Mouse (Mus musculus): ENCODE data around the gene Yy1. TPM values are rescaled to one million over a fixed set of nuclear protein-coding genes. Genes with fewer than 3 reads are reported as not detected.

Yy1 gene
- total and polyA plus RNA-seq, 3 experiments = 34.9 to 62.4 (median 52.1) TPM

DNA sequence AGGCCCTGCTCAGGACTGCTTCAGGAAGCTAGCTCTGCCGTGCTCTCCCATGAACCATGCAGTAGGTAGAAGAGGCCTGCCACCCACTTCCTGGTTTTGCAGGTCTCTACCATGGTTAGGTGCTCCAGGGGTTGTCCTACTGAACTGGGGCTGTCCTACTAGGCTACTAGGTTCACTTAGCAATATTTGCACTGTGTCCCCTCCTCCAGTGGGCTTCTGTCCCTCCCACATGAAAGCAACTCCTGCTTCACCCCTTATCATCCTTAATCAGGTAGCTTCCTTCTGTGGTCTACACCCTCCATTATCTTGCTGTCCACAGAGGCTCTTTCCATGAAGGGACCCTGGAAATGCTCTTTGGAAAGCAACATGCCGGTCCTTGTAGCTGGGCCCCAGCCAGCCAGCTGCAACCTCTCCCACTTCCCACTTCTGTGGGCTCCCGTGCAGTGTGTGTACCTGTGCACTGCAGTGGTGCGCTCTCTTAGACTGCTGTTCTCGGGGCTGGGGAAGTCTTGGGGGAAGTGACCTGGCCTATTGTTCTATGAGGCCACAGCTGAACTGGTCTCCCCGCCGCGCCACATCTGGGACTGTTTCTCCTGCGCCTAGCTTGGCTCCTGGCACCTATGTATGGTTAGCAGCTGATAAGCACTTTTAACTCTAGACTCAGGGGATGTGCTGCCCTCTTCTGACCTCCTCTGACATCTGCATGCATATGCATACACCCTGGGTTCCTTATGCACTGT lies 29.5 kb upstream of the Yy1 start (continued):
- TF ChIP-seq SMC3 (IDR thresholded peaks at IDR 0.05; ENCODE audit: low read depth, low read length) (no peak), GATA1 (IDR thresholded peaks at IDR 0.05; ENCODE audit: low read depth, low read length) (peak; percentile 79), TAL1 (IDR thresholded peaks at IDR 0.05; ENCODE audit: low read length) (peak; percentile 76), USF2 (IDR thresholded peaks at IDR 0.05; ENCODE audit: borderline replicate concordance in 1 of 2, insufficient read depth in 1 of 2, low read depth in 1 of 2, low read length in 2 of 2) (no peak)

DNA sequence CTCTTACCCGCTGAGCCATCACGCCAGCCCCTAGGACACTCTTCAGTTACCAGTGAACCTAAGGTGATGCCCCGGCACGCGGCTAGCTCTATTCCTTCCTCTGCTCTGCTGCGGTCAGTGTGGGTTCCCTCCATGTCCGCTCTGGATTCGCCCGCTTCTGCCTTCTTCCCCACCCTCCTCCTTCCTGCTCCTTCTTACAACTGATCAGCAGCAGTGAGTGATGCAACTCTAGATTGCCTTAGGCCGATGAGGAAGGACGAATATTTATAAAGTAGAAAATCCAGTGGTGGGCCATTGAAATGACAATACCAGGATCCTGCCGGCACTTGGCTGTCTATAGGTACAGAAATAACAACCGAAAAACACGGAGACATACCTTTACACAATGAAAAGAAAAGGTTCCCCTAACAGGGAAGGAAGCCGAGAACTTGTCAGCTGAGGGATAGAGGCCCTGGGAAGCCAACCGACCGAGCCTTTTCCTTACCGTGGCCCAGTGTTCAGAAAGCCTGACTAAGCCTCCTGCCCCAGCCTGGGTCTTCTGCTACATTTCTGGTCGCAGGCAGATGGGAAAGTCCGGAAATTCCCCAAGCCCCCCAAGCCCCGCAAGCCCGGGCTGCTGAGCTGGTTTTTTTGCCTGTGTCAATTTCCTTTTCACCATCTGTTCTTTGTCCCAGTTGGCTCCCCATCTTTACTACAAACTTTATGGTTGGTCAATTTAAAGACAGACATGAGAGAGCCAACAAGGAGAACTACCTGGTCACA lies 27.7 kb upstream of the Yy1 start:
- no peaks in the 10 kb centered on the region for H3K9me3 ChIP-seq (replicated peaks; ENCODE audit: insufficient read depth, low read length)
- peaks cover 3% of the 10 kb centered on the region; the same call in 1 of the 2 replicates for H3K79me2 ChIP-seq (ENCODE audit: control insufficient read depth, insufficient read depth, low read length, poor library complexity)
- H3K4me3 ChIP-seq (ENCODE audit: control insufficient read depth in 1 of 2, insufficient read depth in 1 of 2, low read depth in 2 of 2, low read length in 2 of 2) = peak overlapping the region; percentile 86 to 93
- TF ChIP-seq SIN3A (IDR thresholded peaks at IDR 0.05; ENCODE audit: low read length) (no peak; the same call in 1 of the 2 replicates), EP300 (IDR thresholded peaks at IDR 0.05; ENCODE audit: low read depth in 1 of 2, low read length in 2 of 2) (no peak), NELFE (IDR thresholded peaks at IDR 0.05; ENCODE audit: low read depth, low read length) (peak; percentile 16; the same call in 1 of the 2 replicates), TBP (IDR thresholded peaks at IDR 0.05; ENCODE audit: low read depth, low read length) (peak; percentile 87), MXI1 (IDR thresholded peaks at IDR 0.05; ENCODE audit: low read depth, low read length) (peak; percentile 49; the same call in 1 of the 2 replicates), ETS1 (IDR thresholded peaks at IDR 0.05; ENCODE audit: low read depth, low read length) (peak; percentile 18; the same call in 1 of the 2 replicates), UBTF (IDR thresholded peaks at IDR 0.05; ENCODE audit: borderline replicate concordance, insufficient read depth, low read depth, low read length) (0 out of 2 replicates have a peak, but pooled peaks have one; percentile 44), POLR2A (IDR thresholded peaks at IDR 0.05; ENCODE audit: control insufficient read depth in 1 of 2, insufficient read depth in 1 of 2, low read depth in 1 of 2, low read length in 2 of 2, poor library complexity in 1 of 2) (0 out of 4 replicates have a peak, but pooled peaks of 1 of the 2 experiments have one; percentile 9)
- H3K27me3 ChIP-seq (ENCODE audit: control insufficient read depth in 1 of 2, insufficient read depth in 2 of 2, low read length in 2 of 2) = no peaks in the 10 kb centered on the region
- DNase-seq (ENCODE audit: low read depth, low spot score) = peak; percentile 79
- peak overlapping the region; percentile 86 for H3K9ac ChIP-seq (ENCODE audit: control insufficient read depth, low read depth, low read length, poor library complexity, severe bottlenecking)
- H3K36me3 ChIP-seq (ENCODE audit: control insufficient read depth in 1 of 2, insufficient read depth in 2 of 2, low read length in 2 of 2) = peaks cover 0 to 28% of the 10 kb centered on the region in 2 experiments; a peak in 2 of 4 replicates
- H3K4me1 ChIP-seq (ENCODE audit: control insufficient read depth in 1 of 2, insufficient read depth in 2 of 2, low read length in 2 of 2) = peaks cover 9 to 42% of the 10 kb centered on the region in 2 experiments
- peak overlapping the region; percentile 93 for H3K27ac ChIP-seq (ENCODE audit: control insufficient read depth, low read depth, low read length)

DNA sequence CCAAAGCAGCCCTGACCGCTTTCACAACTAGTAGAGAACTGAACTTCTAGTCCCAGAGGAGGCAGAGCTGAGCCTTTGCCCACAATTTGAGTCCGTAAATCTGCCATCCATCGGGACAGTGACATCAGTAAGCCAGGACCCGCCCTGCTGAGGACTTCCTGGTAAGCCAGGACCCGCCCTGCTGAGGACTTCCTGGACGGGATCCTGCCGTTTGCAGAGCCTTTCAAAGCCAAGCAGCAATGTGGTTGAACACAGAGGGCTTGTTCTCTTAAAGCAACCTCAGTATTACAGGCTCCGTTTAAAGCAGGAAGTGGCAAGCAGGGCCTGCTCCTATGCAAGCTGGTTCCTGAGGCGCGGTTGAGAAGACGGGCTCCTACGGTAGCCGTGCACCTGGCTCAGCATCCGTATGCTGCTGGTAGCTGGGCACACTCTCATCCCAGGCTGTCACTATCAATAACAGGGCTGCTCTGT lies 27.0 kb upstream of the Yy1 start:
- Histone ChIP-seq H3K36me3 (ENCODE audit: control insufficient read depth in 1 of 2, insufficient read depth in 2 of 2, low read length in 2 of 2) (peaks cover 0 to 26% of the 10 kb centered on the region in 2 experiments; a peak in 2 of 4 replicates), H3K27me3 (ENCODE audit: control insufficient read depth in 1 of 2, insufficient read depth in 2 of 2, low read length in 2 of 2) (no peaks in the 10 kb centered on the region), H3K9me3 (replicated peaks; ENCODE audit: insufficient read depth, low read length) (no peaks in the 10 kb centered on the region), H3K27ac (ENCODE audit: control insufficient read depth, low read depth, low read length) (peak overlapping the region; percentile 93), H3K4me1 (ENCODE audit: control insufficient read depth in 1 of 2, insufficient read depth in 2 of 2, low read length in 2 of 2) (peaks cover 9 to 39% of the 10 kb centered on the region in 2 experiments), H3K4me3 (ENCODE audit: control insufficient read depth in 1 of 2, insufficient read depth in 1 of 2, low read depth in 2 of 2, low read length in 2 of 2) (peak overlapping the region; percentile 86 to 93), H3K9ac (ENCODE audit: control insufficient read depth, low read depth, low read length, poor library complexity, severe bottlenecking) (peak overlapping the region; percentile 86), H3K79me2 (ENCODE audit: control insufficient read depth, insufficient read depth, low read length, poor library complexity) (peaks cover 3% of the 10 kb centered on the region; the same call in 1 of the 2 replicates)
- DNase-seq (ENCODE audit: low read depth, low spot score) = peak; percentile 90
- no peak for TF ChIP-seq POLR2AphosphoS5 (IDR thresholded peaks at IDR 0.05; ENCODE audit: borderline replicate concordance, low read depth, low read length)
- TF ChIP-seq SIN3A (IDR thresholded peaks at IDR 0.05; ENCODE audit: low read length) = peak; percentile 77
- TF ChIP-seq UBTF (IDR thresholded peaks at IDR 0.05; ENCODE audit: borderline replicate concordance, insufficient read depth, low read depth, low read length) = no peak
- no peak; the same call in 1 of the 2 replicates for TF ChIP-seq MXI1 (IDR thresholded peaks at IDR 0.05; ENCODE audit: low read depth, low read length)
- no peak for TF ChIP-seq MYB (IDR thresholded peaks at IDR 0.05; ENCODE audit: low read depth, low read length)
- TF ChIP-seq ELF1 (IDR thresholded peaks at IDR 0.05; ENCODE audit: low read depth, low read length) = peak; percentile 95
- no peak for TF ChIP-seq MAZ (IDR thresholded peaks at IDR 0.05; ENCODE audit: low read depth, low read length)
- no peak for TF ChIP-seq CHD2 (IDR thresholded peaks at IDR 0.05; ENCODE audit: low read length)
- no peak; the same call in 1 of the 2 replicates for TF ChIP-seq MYC (IDR thresholded peaks at IDR 0.05; ENCODE audit: low read depth, low read length)
- TF ChIP-seq RCOR1 (IDR thresholded peaks at IDR 0.05; ENCODE audit: low read depth, low read length) = no peak
- TF ChIP-seq EP300 (IDR thresholded peaks at IDR 0.05; ENCODE audit: low read depth in 1 of 2, low read length in 2 of 2) = peak in 1 of 2 experiments; percentile 35; a peak in 1 of 4 replicates
- no peak for TF ChIP-seq ZNF384 (IDR thresholded peaks at IDR 0.05; ENCODE audit: low read depth, low read length)
- peak; percentile 52 for TF ChIP-seq ZMIZ1 (IDR thresholded peaks at IDR 0.05; ENCODE audit: low read depth, low read length)
- TF ChIP-seq ETS1 (IDR thresholded peaks at IDR 0.05; ENCODE audit: low read depth, low read length) = 0 out of 2 replicates have a peak, but pooled peaks have one; percentile 40
- 0 out of 2 replicates have a peak, but pooled peaks have one; percentile 40 for TF ChIP-seq E2F4 (IDR thresholded peaks at IDR 0.05; ENCODE audit: borderline replicate concordance, low read depth, low read length)
- no peak for TF ChIP-seq GABPA (IDR thresholded peaks at IDR 0.05; ENCODE audit: low read depth, low read length)
- peak in 1 of 2 experiments; percentile 81; a peak in 2 of 4 replicates for TF ChIP-seq POLR2A (IDR thresholded peaks at IDR 0.05; ENCODE audit: control insufficient read depth in 1 of 2, insufficient read depth in 1 of 2, low read depth in 1 of 2, low read length in 2 of 2, poor library complexity in 1 of 2)
